Mouse (Mus musculus): ENCODE data around the gene Vrk3. TPM values are rescaled to one million over a fixed set of nuclear protein-coding genes. Genes with fewer than 3 reads are reported as not detected.

The Vrk3 gene
- 19.1 and 19.3 TPM in 2 replicates for polyA plus RNA-seq (2015; fragmentation: Nextera tagmentation; extraction: Ambion mirVana)

- peaks cover 14% of the 10 kb centered on the region for H3K36me3 ChIP-seq (replicated peaks; ENCODE audit: insufficient read depth, low read length)
- H3K9me3 ChIP-seq (ENCODE audit: low read length): no peaks in the 10 kb centered on the region
- H3K4me2 ChIP-seq (ENCODE audit: low read depth, low read length): peak within 1 kb of the TSS; percentile 77
- DNase-seq (peak; percentile 95), ATAC-seq (peak; percentile 99)
- no peaks in the 10 kb centered on the region for H3K27me3 ChIP-seq (ENCODE audit: insufficient read depth, low read length)
- H3K27ac ChIP-seq (ENCODE audit: low read depth): peak within 1 kb of the TSS; percentile 91
- TF ChIP-seq EP300 (IDR thresholded peaks at IDR 0.05; ENCODE audit: low read depth): peak; percentile 70; the same call in 1 of the 2 replicates
- no peak for TF ChIP-seq CTCF (IDR thresholded peaks at IDR 0.05; ENCODE audit: low read depth)
- WGBS (ENCODE audit: insufficient replicate concordance): under 1% methylated on average over 44 of the region's 44 CpGs
- peaks cover 24% of the 10 kb centered on the region for H3K4me1 ChIP-seq (ENCODE audit: insufficient read depth)
- peak within 1 kb of the TSS; percentile 79 for H3K4me3 ChIP-seq (ENCODE audit: low read depth, low read length)
- peak within 1 kb of the TSS; percentile 75 for H3K9ac ChIP-seq (replicated peaks)
Measured at GRCm38 (mm10) chr7:44748101-44749044, at the start of gene Vrk3. Gene Vrk3 (plus strand): TSS chr7:44748413.

GRCm38 (mm10) chr7:44701921-44702320 is 46.3 kb upstream of the Vrk3 start:
- no peaks in the 10 kb centered on the region; the same call in 1 of the 2 replicates for H3K27me3 ChIP-seq (ENCODE audit: insufficient read depth, low read length)
- H3K9ac ChIP-seq (replicated peaks): no peak overlapping the region
- WGBS (ENCODE audit: insufficient replicate concordance): 19% methylated on average over 5 of the region's 6 CpGs
- no peak overlapping the region for H3K27ac ChIP-seq (ENCODE audit: low read depth)
- no peaks in the 10 kb centered on the region for H3K36me3 ChIP-seq (replicated peaks; ENCODE audit: insufficient read depth, low read length)
- peak; percentile 67 for TF ChIP-seq CTCF (IDR thresholded peaks at IDR 0.05; ENCODE audit: low read depth)
- TF ChIP-seq EP300 (IDR thresholded peaks at IDR 0.05; ENCODE audit: low read depth): no peak
- H3K4me1 ChIP-seq (ENCODE audit: insufficient read depth): 0 out of 2 replicates have a peak, but pooled peaks cover under 1% of the 10 kb centered on the region
- no peaks in the 10 kb centered on the region for H3K9me3 ChIP-seq (ENCODE audit: low read length)
- DNase-seq (peak; percentile 28), ATAC-seq (no peak)
- H3K4me2 ChIP-seq (ENCODE audit: low read depth, low read length): no peak overlapping the region
- H3K4me3 ChIP-seq (ENCODE audit: low read depth, low read length): no peak overlapping the region

GRCm38 (mm10) chr7:44702985-44703384 is 45.2 kb upstream of the Vrk3 start:
- 67% methylated on average over 8 of the region's 8 CpGs for WGBS (ENCODE audit: insufficient replicate concordance)
- no peak overlapping the region for H3K27ac ChIP-seq (ENCODE audit: low read depth)
- no peak overlapping the region for H3K4me2 ChIP-seq (ENCODE audit: low read depth, low read length)
- no peak overlapping the region for H3K4me3 ChIP-seq (ENCODE audit: low read depth, low read length)
- ATAC-seq: no peak
- H3K4me1 ChIP-seq (ENCODE audit: insufficient read depth): no peaks in the 10 kb centered on the region
- no peaks in the 10 kb centered on the region for H3K9me3 ChIP-seq (ENCODE audit: low read length)
- H3K9ac ChIP-seq (replicated peaks): no peak overlapping the region
- H3K36me3 ChIP-seq (replicated peaks; ENCODE audit: insufficient read depth, low read length): no peaks in the 10 kb centered on the region
- TF ChIP-seq EP300 (IDR thresholded peaks at IDR 0.05; ENCODE audit: low read depth) (no peak), CTCF (IDR thresholded peaks at IDR 0.05; ENCODE audit: low read depth) (no peak)
- H3K27me3 ChIP-seq (ENCODE audit: insufficient read depth, low read length): no peaks in the 10 kb centered on the region; the same call in 1 of the 2 replicates
- no peak for DNase-seq

- Histone ChIP-seq H3K4me2 (ENCODE audit: low read depth, low read length) (no peak overlapping the region), H3K9me3 (ENCODE audit: low read length) (no peaks in the 10 kb centered on the region), H3K4me3 (ENCODE audit: low read depth, low read length) (no peak overlapping the region), H3K4me1 (ENCODE audit: insufficient read depth) (no peaks in the 10 kb centered on the region), H3K27ac (ENCODE audit: low read depth) (no peak overlapping the region), H3K27me3 (ENCODE audit: insufficient read depth, low read length) (no peaks in the 10 kb centered on the region; the same call in 1 of the 2 replicates), H3K9ac (replicated peaks) (no peak overlapping the region), H3K36me3 (replicated peaks; ENCODE audit: insufficient read depth, low read length) (no peaks in the 10 kb centered on the region)
- 57% methylated on average over 3 of the region's 3 CpGs for WGBS (ENCODE audit: insufficient replicate concordance)
- TF ChIP-seq EP300 (IDR thresholded peaks at IDR 0.05; ENCODE audit: low read depth): no peak
- peak; percentile 71 for TF ChIP-seq CTCF (IDR thresholded peaks at IDR 0.05; ENCODE audit: low read depth)
- DNase-seq: peak; percentile 48
- ATAC-seq: no peak
Measured at GRCm38 (mm10) chr7:44704363-44704762, 43.9 kb upstream of the Vrk3 start.

DNA sequence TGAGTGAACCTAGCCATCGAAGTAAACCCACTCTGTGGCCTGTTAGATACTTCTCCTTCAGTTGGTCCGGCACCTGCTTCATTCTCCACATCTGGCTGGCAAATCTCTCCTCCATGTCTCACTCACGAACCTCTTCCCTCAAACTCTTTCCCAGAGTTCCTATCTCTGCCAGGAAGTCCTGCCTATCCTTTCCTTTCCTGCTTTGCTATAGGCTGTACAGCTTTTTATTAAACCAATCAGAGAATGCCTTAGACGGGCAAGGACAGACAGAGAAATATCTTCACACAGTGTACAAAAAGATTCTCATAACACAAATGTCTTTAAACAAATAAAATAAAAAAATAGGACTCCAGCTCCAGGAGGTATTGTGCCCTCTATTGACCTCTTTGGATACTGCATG is 43.1 kb upstream of the Vrk3 start:
- no peak overlapping the region for H3K27ac ChIP-seq (ENCODE audit: low read depth)
- no peaks in the 10 kb centered on the region for H3K4me1 ChIP-seq (ENCODE audit: insufficient read depth)
- TF ChIP-seq EP300 (IDR thresholded peaks at IDR 0.05; ENCODE audit: low read depth): no peak
- TF ChIP-seq CTCF (IDR thresholded peaks at IDR 0.05; ENCODE audit: low read depth): no peak
- WGBS (ENCODE audit: insufficient replicate concordance): 78% methylated on average over 4 of the region's 4 CpGs
- H3K4me3 ChIP-seq (ENCODE audit: low read depth, low read length): no peak overlapping the region
- no peaks in the 10 kb centered on the region for H3K9me3 ChIP-seq (ENCODE audit: low read length)
- DNase-seq (no peak), ATAC-seq (no peak)
- H3K36me3 ChIP-seq (replicated peaks; ENCODE audit: insufficient read depth, low read length): no peaks in the 10 kb centered on the region
- no peak overlapping the region for H3K9ac ChIP-seq (replicated peaks)
- H3K27me3 ChIP-seq (ENCODE audit: insufficient read depth, low read length): no peaks in the 10 kb centered on the region; the same call in 1 of the 2 replicates
- no peak overlapping the region for H3K4me2 ChIP-seq (ENCODE audit: low read depth, low read length)

- no peak overlapping the region for H3K4me3 ChIP-seq (ENCODE audit: low read depth, low read length)
- no peak overlapping the region for H3K4me2 ChIP-seq (ENCODE audit: low read depth, low read length)
- H3K27me3 ChIP-seq (ENCODE audit: insufficient read depth, low read length): no peaks in the 10 kb centered on the region; the same call in 1 of the 2 replicates
- no peak overlapping the region for H3K9ac ChIP-seq (replicated peaks)
- no peak for ATAC-seq
- H3K9me3 ChIP-seq (ENCODE audit: low read length): no peaks in the 10 kb centered on the region
- DNase-seq: no peak
- TF ChIP-seq CTCF (IDR thresholded peaks at IDR 0.05; ENCODE audit: low read depth) (peak; percentile 18; the same call in 1 of the 2 replicates), EP300 (IDR thresholded peaks at IDR 0.05; ENCODE audit: low read depth) (no peak)
- no peaks in the 10 kb centered on the region for H3K4me1 ChIP-seq (ENCODE audit: insufficient read depth)
- no peak overlapping the region for H3K27ac ChIP-seq (ENCODE audit: low read depth)
- H3K36me3 ChIP-seq (replicated peaks; ENCODE audit: insufficient read depth, low read length): no peaks in the 10 kb centered on the region
Measured at GRCm38 (mm10) chr7:44706322-44706721, 41.9 kb upstream of the Vrk3 start.
